Mouse (Mus musculus): ENCODE data around the gene Sumo3. TPM values are rescaled to one million over a fixed set of nuclear protein-coding genes. Genes with fewer than 3 reads are reported as not detected.

Gene Sumo3
- total RNA-seq, 2 experiments from 2014 or later = 142 to 156 TPM

- H3K27ac ChIP-seq = peak overlapping the region; percentile 18; the same call in 1 of the 2 replicates
- intact Hi-C loops (cut with DNase I) = loop anchor here (10.0 kb wide), 1 partner anchor 165 kb away; no protein-coding TSS in a partner anchor
- no peak for TF ChIP-seq CTCF (IDR thresholded peaks at IDR 0.05)
- no peak for DNase-seq (ENCODE audit: extremely low spot score in 1 of 2, low spot score in 2 of 2)
- H3K4me3 ChIP-seq = no peak overlapping the region
These were observed 16.1 kb upstream of the Sumo3 start for GRCm38 (mm10) chr10:77589749-77590148.

DNA sequence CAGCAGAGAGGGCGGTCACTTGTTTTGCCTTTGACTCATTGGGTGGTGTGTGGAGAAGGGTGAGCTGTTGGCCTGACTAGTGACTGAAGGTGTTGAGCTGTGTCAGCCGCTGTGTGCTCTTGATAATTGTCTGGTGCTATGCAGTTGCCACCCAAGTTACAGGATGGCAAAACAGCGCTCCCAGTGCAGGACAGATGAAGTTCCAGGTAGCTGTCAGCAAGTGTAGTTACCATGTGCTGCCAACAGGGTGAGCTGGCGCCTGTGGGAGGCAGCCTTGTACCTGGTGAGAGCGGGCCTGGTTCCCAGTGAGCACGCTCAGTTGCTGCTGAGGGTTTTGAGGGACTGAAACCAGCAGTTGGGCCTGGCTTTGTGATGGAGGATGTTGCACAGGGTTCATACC, 15.1 kb upstream of the Sumo3 start:
- intact Hi-C loops (cut with DNase I) = loop anchor here (1.0 to 10.0 kb wide), 2 partner anchors 15 to 166 kb away; partner anchors contain the start of genes Gm49325 and Sumo3
- peak; percentile 70 for TF ChIP-seq CTCF (IDR thresholded peaks at IDR 0.05)
- Histone ChIP-seq H3K27ac (peak overlapping the region; percentile 72), H3K4me3 (no peak overlapping the region)
- DNase-seq (ENCODE audit: extremely low spot score in 1 of 2, low spot score in 2 of 2) = peak; percentile 54 to 59

- Histone ChIP-seq H3K4me3 (no peak overlapping the region), H3K27ac (peak overlapping the region; percentile 72)
- intact Hi-C loops (cut with DNase I) = loop anchor here (1.0 to 10.0 kb wide), 2 partner anchors 15 to 167 kb away; partner anchors contain the start of genes Gm49325 and Sumo3
- TF ChIP-seq CTCF (IDR thresholded peaks at IDR 0.05) = no peak
- peak; percentile 59 to 74 for DNase-seq (ENCODE audit: extremely low spot score in 1 of 2, low spot score in 2 of 2)
These were observed 14.4 kb upstream of the Sumo3 start for GRCm38 (mm10) chr10:77591546-77591945.

DNA sequence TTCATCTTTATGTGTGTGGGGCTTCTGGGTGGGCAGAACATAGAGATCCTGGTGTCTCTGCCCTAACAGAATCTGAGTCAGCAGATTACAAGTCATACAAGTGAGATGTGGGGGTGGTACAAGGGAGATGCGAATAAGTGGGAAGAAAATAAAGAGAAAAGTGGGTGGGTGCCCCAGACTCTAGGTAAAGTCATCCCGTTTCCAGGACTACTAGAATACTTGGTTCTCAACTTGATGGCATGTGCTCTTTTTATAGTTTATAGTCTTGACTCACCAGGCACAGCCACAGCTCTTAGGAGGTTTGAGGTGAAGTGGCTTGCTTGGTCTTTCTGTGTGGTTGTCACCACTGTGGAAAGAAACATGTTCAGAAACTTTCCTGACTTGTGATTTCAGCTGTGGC, 9.8 kb upstream of the Sumo3 start:
- H3K27ac ChIP-seq = peak overlapping the region; percentile 36; the same call in 1 of the 2 replicates

GRCm38 (mm10) chr10:77603021-77603420, 2.9 kb upstream of the Sumo3 start:
- intact Hi-C loops (cut with DNase I) = no loop called here
- Histone ChIP-seq H3K27ac (no peak overlapping the region), H3K4me3 (no peak overlapping the region)
- no peak for DNase-seq (ENCODE audit: extremely low spot score in 1 of 2, low spot score in 2 of 2)
- TF ChIP-seq CTCF (IDR thresholded peaks at IDR 0.05) = no peak

More for the DNA sequence above, 9.8 kb upstream of the Sumo3 start:
- no peak overlapping the region for H3K4me3 ChIP-seq
- intact Hi-C loops (cut with DNase I) = loop anchor here (10.0 kb wide), 1 partner anchor 171 kb away; no protein-coding TSS in a partner anchor
- no peak for TF ChIP-seq CTCF (IDR thresholded peaks at IDR 0.05)
- DNase-seq (ENCODE audit: extremely low spot score in 1 of 2, low spot score in 2 of 2) = no peak

DNA sequence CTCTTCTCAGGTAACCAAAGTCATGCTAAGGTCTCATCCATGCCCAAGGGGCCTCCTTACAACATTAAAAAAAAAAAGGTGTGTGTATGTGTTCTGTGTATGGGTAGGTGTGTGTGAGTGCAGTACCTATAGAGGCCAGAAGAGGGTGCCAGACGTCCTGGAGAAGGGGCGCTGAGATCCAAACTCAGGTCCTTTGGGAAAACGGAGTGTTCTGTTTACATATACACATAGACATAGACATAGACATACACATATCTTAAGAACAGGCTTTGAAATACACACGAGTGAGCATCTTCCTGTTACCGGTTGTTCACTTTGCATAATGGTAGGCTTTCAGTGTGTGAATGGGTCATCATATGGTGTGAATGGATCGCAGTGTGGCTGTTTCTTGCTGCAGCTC, 1.8 kb upstream of the Sumo3 start:
- TF ChIP-seq CTCF (IDR thresholded peaks at IDR 0.05) = peak; percentile 49
- Histone ChIP-seq H3K27ac (no peak overlapping the region), H3K4me3 (no peak overlapping the region)
- DNase-seq (ENCODE audit: extremely low spot score in 1 of 2, low spot score in 2 of 2) = no peak
- intact Hi-C loops (cut with DNase I) = no loop called here

- DNase-seq (ENCODE audit: extremely low spot score in 1 of 2, low spot score in 2 of 2) = no peak
- no peak overlapping the region for H3K4me3 ChIP-seq
- no peak for TF ChIP-seq CTCF (IDR thresholded peaks at IDR 0.05)
- no peak overlapping the region for H3K27ac ChIP-seq
- intact Hi-C loops (cut with DNase I) = no loop called here
These were observed 939 bp upstream of the Sumo3 start for GRCm38 (mm10) chr10:77604958-77605357.

- peak; percentile 54 for TF ChIP-seq CTCF (IDR thresholded peaks at IDR 0.05)
- Histone ChIP-seq H3K4me3 (peak overlapping the region; percentile 94; the same call in 1 of the 2 replicates), H3K27ac (peak overlapping the region; percentile 96)
- intact Hi-C loops (cut with DNase I) = no loop called here
- DNase-seq (ENCODE audit: extremely low spot score in 1 of 2, low spot score in 2 of 2) = no peak
These were observed 529 bp upstream of the Sumo3 start for GRCm38 (mm10) chr10:77605368-77605767.

DNA sequence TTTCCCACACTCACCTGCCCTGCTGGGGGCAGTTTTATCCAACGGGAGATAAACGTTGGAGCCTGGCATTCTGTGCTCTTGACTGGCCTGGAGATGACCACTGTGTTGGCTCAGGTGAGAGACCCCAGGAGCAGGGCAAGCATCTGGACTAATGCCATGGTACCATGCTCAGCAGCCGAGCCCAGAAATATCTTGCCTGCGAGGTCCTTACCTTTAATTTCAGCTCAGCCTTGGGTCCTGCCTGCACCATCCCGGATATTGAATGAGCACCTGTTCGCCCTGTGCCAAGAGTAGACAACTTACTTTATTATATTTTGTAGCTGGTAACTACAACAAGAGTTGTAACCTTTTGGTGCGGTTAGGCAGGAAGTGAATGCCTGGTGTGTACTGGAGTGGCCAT, 958 bp downstream of the Sumo3 start:
- intact Hi-C loops (cut with DNase I) = loop anchor here (1.0 kb wide), 1 partner anchor 16 kb away; no protein-coding TSS in a partner anchor
- H3K27ac ChIP-seq = peak overlapping the region; percentile 96
- DNase-seq (ENCODE audit: extremely low spot score in 1 of 2, low spot score in 2 of 2) = no peak
- H3K4me3 ChIP-seq = peak overlapping the region; percentile 94
- no peak for TF ChIP-seq CTCF (IDR thresholded peaks at IDR 0.05)

DNA sequence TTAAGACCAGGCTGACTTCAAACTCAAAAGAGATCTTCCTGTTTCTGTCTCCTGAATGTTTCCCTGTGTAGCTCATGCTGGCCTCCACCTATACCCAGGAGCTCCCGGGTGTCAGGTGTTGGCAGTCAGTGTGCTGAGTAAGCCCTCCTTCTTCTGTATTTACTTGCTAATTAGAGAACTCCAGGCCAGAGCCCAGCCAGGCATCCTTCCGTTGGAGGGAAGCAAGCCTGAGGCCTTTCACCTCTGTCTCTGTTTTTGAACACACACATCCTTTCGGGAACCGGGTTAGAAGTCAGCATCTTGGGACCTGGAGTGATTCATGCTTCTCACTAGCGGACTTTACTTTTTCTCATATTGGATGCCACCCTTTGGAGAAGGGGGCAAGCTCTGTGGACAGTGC, 1.5 kb downstream of the Sumo3 start:
- Histone ChIP-seq H3K4me3 (peak overlapping the region; percentile 13; the same call in 1 of the 2 replicates), H3K27ac (no peak overlapping the region)
- TF ChIP-seq CTCF (IDR thresholded peaks at IDR 0.05) = no peak
- intact Hi-C loops (cut with DNase I) = no loop called here
- no peak for DNase-seq (ENCODE audit: extremely low spot score in 1 of 2, low spot score in 2 of 2)

- intact Hi-C loops (cut with DNase I) = no loop called here
- peak overlapping the region; percentile 70 for H3K27ac ChIP-seq
- DNase-seq (ENCODE audit: extremely low spot score in 1 of 2, low spot score in 2 of 2) = no peak
- no peak for TF ChIP-seq CTCF (IDR thresholded peaks at IDR 0.05)
- no peak overlapping the region for H3K4me3 ChIP-seq
These were observed 2.7 kb downstream of the Sumo3 start for GRCm38 (mm10) chr10:77608589-77608988.

DNA sequence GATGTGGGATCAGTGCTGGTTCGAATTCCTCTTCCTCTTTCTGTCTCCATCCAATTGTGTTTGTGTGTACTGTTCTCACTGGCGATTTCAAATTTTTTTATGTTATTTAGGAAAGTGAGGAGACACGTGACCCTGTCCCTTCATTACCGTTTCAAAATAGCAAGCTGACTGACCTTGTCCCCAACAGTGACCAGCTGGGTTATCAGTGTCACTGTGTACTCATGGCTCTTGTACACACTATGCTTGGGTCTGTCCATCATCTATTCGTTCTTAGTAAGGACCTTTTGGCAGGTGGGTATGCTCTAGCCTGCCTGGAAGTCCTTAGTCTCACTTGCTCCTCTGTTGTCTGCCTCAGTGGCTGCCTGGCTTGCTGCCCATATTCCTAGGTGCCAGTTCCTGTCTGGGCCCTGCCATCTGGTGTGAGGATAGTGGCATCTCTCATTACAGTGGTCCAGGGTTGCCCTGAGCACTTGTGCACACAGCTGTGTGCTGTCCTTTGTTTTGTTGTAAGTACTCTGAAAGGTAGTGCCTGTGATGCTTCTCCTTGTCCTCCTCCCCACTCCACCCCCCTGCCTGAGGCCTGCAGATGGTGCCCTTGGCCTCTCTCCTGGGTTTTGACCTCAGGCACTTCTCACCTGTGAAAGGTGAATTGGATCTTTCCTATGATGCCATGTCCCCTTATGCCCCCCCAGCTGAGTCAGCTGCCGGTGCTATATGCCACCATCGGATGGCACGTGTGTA, 4.5 kb downstream of the Sumo3 start:
- Histone ChIP-seq H3K4me3 (no peak overlapping the region), H3K27ac (no peak overlapping the region)
- no peak for DNase-seq (ENCODE audit: extremely low spot score in 1 of 2, low spot score in 2 of 2)
- intact Hi-C loops (cut with DNase I) = no loop called here
- no peak for TF ChIP-seq CTCF (IDR thresholded peaks at IDR 0.05)

Data from left cerebral cortex, adult 2 months (tissue).